Mouse (Mus musculus) E14TG2a.4 (cell line): ENCODE measurements around the gene Zc3h4.
A peak's percentile ranks its signal among the peaks of the same experiment; 100 is the strongest.

Experiments
- H3K27me3 ChIP-seq: 2 replicates; pipeline ENCODE4 v1.6.1; 2014; ENCODE audit warnings: low read length, control low read depth; ENCODE audit not compliant: insufficient read depth
- H3K36me3 ChIP-seq: 2 replicates; pipeline ENCODE4 v1.6.1; 2014; ENCODE audit warnings: low read length, control low read depth; ENCODE audit not compliant: insufficient read depth
- H3K4me1 ChIP-seq: replicated peaks from 2 replicates; pipeline ENCODE4 v1.6.1; 2014; ENCODE audit warnings: low read depth, low read length, control low read depth
- H3K4me3 ChIP-seq: replicated peaks from 2 replicates; pipeline ENCODE4 v1.5.1; 2014; ENCODE audit warnings: mild to moderate bottlenecking, low read length
- H3K9me3 ChIP-seq: 2 replicates; pipeline ENCODE4 v1.6.1; 2014; ENCODE audit warnings: low read length, control low read depth
- CTCF ChIP-seq: conservative IDR thresholded peaks from 2 replicates; pipeline ENCODE4 v1.5.1; 2014; ENCODE audit warnings: low read length
- NANOG ChIP-seq: IDR thresholded peaks from 2 replicates; pipeline ENCODE4 v1.6.1; 2014; ENCODE audit warnings: borderline replicate concordance, low read length, mixed read lengths
- POU5F1 ChIP-seq: IDR thresholded peaks from 2 replicates; pipeline ENCODE4 v1.6.1; 2014; ENCODE audit warnings: low read length, borderline replicate concordance

Zc3h4 gene

DNA sequence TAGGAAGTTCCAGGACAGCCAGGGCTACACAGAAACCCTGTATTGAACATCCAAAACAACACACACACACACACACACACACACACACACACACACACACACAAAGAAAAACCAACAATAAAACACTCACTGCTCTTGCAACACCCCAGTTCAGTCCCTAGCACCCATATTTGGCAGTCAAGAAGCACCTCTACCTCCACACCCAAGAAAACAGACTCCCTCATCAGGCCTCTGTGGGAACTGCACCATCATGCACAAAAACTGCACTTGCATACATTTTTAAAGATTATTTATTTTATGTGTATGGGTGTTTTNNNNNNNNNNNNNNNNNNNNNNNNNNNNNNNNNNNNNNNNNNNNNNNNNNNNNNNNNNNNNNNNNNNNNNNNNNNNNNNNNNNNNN is 40.5 kb downstream of the Zc3h4 start:
- Histone ChIP-seq H3K4me1 (peaks cover 10% of the 10 kb centered on the region), H3K27me3 (no peaks in the 10 kb centered on the region), H3K36me3 (peaks cover 3% of the 10 kb centered on the region), H3K9me3 (no peaks in the 10 kb centered on the region; the same call in 1 of the 2 replicates), H3K4me3 (no peak overlapping the region)
- TF ChIP-seq CTCF = peak; percentile 17; the same call in 1 of the 2 replicates
- no peak for TF ChIP-seq POU5F1

DNA sequence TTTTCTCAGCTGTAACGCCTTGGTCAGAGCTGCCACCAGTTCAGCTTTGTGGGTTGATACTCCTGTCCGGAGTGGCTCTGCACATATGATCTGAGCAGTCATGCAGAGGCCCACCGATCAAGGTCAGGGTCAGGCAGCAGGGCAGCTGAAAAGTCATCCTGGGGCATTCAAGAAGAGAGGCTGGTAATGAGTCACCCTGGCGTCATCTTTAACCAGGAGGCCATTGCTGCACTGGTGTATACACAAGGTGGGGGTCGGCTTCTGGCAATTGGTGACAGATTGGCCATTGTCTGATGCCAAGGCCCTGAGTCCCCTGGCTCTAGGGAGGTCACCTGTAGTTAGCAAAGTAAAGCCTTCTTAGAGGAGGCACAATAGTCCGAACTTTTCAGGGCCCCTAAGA is 50.9 kb downstream of the Zc3h4 start:
- no peaks in the 10 kb centered on the region for H3K9me3 ChIP-seq
- H3K27me3 ChIP-seq = no peaks in the 10 kb centered on the region
- no peak overlapping the region for H3K4me3 ChIP-seq
- no peak for TF ChIP-seq POU5F1
- no peak for TF ChIP-seq NANOG
- no peak for TF ChIP-seq CTCF
- peaks cover 15% of the 10 kb centered on the region for H3K36me3 ChIP-seq
- H3K4me1 ChIP-seq = peaks cover 39% of the 10 kb centered on the region

DNA sequence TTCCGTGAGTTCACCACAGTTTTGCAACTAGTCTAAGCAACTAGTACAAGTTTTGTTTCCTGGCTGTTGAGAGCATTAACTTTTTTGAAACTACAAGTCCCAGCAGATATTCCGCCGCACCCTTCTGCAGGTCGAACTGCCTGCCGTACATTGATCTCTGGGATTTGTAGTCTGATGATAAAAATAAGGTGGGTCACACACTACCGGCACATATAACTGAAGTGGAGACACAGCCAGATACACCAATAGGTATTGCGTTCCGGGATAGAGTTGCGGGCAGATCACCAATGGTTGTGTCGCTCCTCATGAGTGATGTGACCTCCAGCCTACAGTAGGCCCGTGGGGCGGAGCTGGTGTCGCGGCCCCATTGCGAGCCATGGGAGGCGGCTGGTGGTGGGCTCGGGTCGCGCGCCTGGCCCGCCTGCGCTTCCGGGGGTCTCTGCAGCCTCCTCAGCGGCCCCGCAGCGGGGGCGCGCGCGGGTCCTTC is 51.9 kb downstream of the Zc3h4 start, which contains the start of gene Tmem160:
Gene Tmem160, plus strand, starts transcription at position 193 of the 487 bp plus-strand sequence.
- no peak for TF ChIP-seq POU5F1

DNA sequence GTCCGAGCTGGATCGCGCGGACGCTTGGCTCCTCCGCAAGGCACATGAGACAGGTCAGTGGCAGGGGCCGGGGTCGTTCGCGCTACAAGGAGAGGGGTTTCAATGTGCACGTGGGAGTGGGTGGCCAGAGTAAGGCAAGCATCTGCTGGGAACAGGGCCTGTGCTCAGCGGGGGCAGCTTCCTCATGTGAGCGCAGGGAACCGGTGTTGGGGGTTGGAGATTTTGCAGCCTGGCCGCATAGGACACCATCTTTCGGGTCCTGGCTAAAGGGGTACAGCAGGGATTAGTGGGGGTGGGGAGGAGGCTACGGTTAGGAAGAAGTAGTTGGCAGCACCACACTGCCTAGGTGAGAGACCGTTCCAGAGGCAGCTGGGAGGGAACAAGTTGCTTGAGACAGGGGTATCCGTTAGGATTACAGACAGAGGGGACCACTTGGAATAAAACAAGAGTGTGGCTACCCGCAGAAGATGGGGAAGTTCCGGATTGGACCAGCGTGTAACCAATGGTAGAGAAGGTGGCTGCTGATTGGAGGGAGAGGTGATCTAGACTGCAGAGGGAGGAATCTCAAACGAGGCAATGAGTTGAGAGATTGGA is 52.5 kb downstream of the Zc3h4 start:
- H3K9me3 ChIP-seq = no peaks in the 10 kb centered on the region
- H3K36me3 ChIP-seq = peaks cover 15% of the 10 kb centered on the region
- H3K4me1 ChIP-seq = peaks cover 46% of the 10 kb centered on the region
- H3K4me3 ChIP-seq = peak overlapping the region; percentile 96
- H3K27me3 ChIP-seq = no peaks in the 10 kb centered on the region
- TF ChIP-seq CTCF (no peak), NANOG (no peak), POU5F1 (no peak)

More for the DNA sequence above, 51.9 kb downstream of the Zc3h4 start, which contains the start of gene Tmem160:
- no peaks in the 10 kb centered on the region for H3K27me3 ChIP-seq
- peaks cover 15% of the 10 kb centered on the region for H3K36me3 ChIP-seq
- peaks cover 46% of the 10 kb centered on the region for H3K4me1 ChIP-seq
- peak within 1 kb of the TSS; percentile 96 for H3K4me3 ChIP-seq
- H3K9me3 ChIP-seq = no peaks in the 10 kb centered on the region

DNA sequence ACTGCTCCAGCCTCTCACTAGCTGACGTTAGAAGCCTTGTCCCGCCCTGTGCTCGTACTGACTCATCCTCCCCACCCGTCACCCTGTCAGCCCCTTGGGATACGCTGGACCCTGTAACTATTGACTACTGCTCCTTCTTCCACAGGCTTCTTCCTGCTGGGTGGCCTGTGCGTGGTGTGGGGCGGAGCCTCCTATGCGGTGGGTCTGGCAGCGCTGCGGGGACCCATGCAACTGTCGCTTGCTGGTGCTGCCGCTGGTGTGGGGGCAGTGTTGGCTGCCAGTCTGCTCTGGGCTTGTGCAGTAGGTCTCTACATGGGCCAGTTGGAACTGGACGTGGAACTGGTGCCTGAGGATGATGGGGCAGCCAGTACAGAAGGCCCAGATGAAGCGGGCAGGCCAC is 54.3 kb downstream of the Zc3h4 start:
- no peak for TF ChIP-seq POU5F1
- H3K9me3 ChIP-seq = no peaks in the 10 kb centered on the region
- H3K36me3 ChIP-seq = peaks cover 15% of the 10 kb centered on the region
- peak overlapping the region; percentile 54; the same call in 1 of the 2 replicates for H3K4me3 ChIP-seq
- peaks cover 46% of the 10 kb centered on the region for H3K4me1 ChIP-seq
- H3K27me3 ChIP-seq = peaks cover 3% of the 10 kb centered on the region

DNA sequence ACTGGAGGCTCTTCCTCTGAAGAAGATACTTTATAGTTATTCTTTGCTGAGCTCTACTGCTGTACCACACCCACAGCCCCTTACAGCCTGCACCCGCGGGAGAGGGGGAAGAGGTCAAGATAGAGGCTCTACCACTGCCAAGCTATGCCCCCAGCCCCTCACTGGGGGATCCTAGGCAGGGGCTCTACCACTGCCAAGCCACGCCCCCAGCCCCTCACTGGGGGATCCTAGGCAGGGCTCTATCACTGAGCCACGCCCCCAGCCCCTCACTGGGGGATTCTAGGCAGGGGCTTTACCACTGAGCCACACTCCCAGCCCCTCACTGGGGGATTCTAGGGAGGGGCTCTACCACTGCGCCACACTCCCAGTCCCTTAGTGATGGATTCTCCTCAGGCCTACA is 55.6 kb downstream of the Zc3h4 start:
- TF ChIP-seq CTCF (no peak), NANOG (no peak), POU5F1 (no peak)
- Histone ChIP-seq H3K9me3 (no peaks in the 10 kb centered on the region), H3K4me3 (peak overlapping the region; percentile 54), H3K27me3 (peaks cover 16% of the 10 kb centered on the region), H3K36me3 (peaks cover 15% of the 10 kb centered on the region), H3K4me1 (peaks cover 47% of the 10 kb centered on the region)

DNA sequence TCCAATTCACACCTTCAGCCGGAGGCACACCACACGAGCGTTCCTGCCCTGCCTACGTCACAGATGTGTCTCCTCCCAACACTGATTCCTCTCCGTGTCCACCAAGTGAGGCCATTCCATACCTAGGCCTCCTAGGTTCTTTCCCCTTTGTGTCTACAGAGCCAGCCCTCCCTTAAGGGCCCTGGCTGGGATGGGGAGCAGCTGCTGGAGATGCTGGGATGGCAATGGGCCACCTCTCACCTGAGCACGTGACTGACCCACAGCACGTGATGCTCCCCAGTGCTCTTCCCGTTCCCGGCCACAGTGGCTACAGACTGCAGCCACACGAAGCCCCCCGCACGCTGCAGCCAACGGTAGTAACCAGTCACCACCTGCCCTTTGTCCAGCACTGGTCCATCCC is 59.9 kb downstream of the Zc3h4 start:
- Histone ChIP-seq H3K4me1 (peaks cover 19% of the 10 kb centered on the region), H3K4me3 (no peak overlapping the region), H3K36me3 (peaks cover 6% of the 10 kb centered on the region), H3K27me3 (peaks cover 33% of the 10 kb centered on the region), H3K9me3 (no peaks in the 10 kb centered on the region)
- no peak for TF ChIP-seq CTCF

DNA sequence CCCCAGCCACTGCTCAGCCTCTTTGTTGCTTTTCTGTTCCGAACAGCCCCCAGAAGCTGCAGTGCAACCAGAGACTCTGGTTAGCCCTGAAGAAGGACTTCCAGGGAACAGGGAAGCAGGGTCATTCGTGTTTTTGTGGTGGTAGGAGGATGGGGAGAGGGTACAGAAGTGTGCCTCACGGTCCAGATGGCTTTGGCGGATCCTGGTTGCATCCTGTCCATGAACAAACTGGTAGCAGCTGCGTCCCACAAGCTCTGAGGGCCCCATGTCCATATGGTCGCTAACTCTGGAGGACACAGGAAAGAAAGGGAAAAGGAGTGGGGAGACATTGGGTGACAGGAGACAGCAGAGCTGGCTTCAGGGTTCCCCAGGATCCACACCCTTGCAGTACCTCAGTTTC is 60.4 kb downstream of the Zc3h4 start:
- Histone ChIP-seq H3K27me3 (peaks cover 33% of the 10 kb centered on the region), H3K4me3 (no peak overlapping the region), H3K9me3 (no peaks in the 10 kb centered on the region), H3K36me3 (peaks cover under 1% of the 10 kb centered on the region; the same call in 1 of the 2 replicates), H3K4me1 (peaks cover 13% of the 10 kb centered on the region)
- no peak for TF ChIP-seq POU5F1
- TF ChIP-seq CTCF = no peak
- no peak for TF ChIP-seq NANOG

DNA sequence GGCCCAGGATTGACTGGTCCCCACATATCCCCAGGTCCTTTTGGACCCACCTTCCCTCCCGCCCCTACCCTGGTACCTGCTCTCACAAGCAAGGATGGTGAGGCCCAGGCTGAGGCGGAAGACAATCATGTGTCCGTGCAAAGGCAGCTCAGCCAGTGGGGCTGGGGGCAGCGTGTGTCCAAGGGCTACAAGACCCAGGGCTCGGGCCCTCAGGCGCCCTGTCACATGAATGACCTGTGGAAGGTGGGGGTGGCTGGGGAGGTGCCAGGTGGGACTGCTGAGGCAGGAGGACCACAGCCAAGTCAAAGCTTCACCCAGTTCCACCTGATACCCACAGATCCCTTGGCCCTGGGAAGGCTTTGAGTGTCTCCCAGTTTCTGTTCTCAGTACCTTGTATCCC is 61.0 kb downstream of the Zc3h4 start:
- Histone ChIP-seq H3K4me3 (no peak overlapping the region), H3K27me3 (peaks cover 33% of the 10 kb centered on the region), H3K4me1 (peaks cover 10% of the 10 kb centered on the region), H3K36me3 (no peaks in the 10 kb centered on the region), H3K9me3 (no peaks in the 10 kb centered on the region)
- TF ChIP-seq NANOG = no peak
